Mouse (Mus musculus): ENCODE results near the gene Tmem116.

Gene Tmem116

GRCm38 (mm10) chr5:121543370-121543769, 91.7 kb downstream of the Tmem116 start:
- DNase-seq = no peak

GRCm38 (mm10) chr5:121544910-121545792, 93.5 kb downstream of the Tmem116 start, which contains the start of the genes Adam1a and Gm42878:
TSS of gene Adam1a (minus strand) at chr5:121545482.
TSS of gene Gm42878 (minus strand) at chr5:121545482.
- DNase-seq = peak; percentile 49

- DNase-seq = peak; percentile 97
Observed at GRCm38 (mm10) chr5:121545793-121546529, 94.3 kb downstream of the Tmem116 start, which contains the start of gene Mapkapk5. TSS of gene Mapkapk5 (minus strand) at chr5:121545905.

GRCm38 (mm10) chr5:121546530-121546895, 94.8 kb downstream of the Tmem116 start:
- DNase-seq = peak; percentile 79

- DNase-seq = no peak
Observed at GRCm38 (mm10) chr5:121547084-121547483, 95.4 kb downstream of the Tmem116 start.

GRCm38 (mm10) chr5:121549196-121549595, 97.5 kb downstream of the Tmem116 start:
- DNase-seq = no peak

GRCm38 (mm10) chr5:121562436-121562835, 110.7 kb downstream of the Tmem116 start:
- no peak for DNase-seq

- peak; percentile 95 for DNase-seq
Observed at GRCm38 (mm10) chr5:121564468-121564895, 112.8 kb downstream of the Tmem116 start.

- no peak for DNase-seq
Observed at GRCm38 (mm10) chr5:121566035-121566681, 114.5 kb downstream of the Tmem116 start.

- DNase-seq = peak; percentile 68
Observed at GRCm38 (mm10) chr5:121569881-121570420, 118.3 kb downstream of the Tmem116 start.

- no peak for DNase-seq
Observed at GRCm38 (mm10) chr5:121570787-121571186, 119.1 kb downstream of the Tmem116 start.

Data from lung, postnatal 10 days (tissue).